Mouse (Mus musculus) heart, adult 9 months (tissue): ENCODE measurements around the gene H2-Ab1.

Experiments
- DNase-seq, 2 experiments: peaks; one replicate each; pipeline ENCODE4 v3.0.0; 2022; ENCODE audit warnings: low spot score in 2 of 2

Gene H2-Ab1

DNA sequence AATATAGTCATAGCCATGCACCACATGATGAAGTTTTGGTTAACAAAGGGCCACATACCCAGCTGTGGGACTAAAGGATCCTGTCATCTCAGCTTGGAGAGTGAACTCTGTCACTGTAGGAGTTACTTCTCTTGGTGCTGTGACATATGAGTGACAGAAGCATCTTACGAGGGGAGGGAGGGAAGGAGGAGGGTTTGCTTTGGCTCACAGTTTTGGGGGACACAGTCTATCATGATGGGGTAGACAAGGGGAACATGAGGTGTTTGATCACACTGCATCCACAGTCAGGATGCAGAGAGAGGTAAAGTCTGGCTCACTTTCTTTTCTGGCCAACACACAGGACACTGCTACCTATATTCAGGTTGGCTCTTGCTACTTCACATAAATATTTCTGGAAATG is 24.3 kb downstream of the H2-Ab1 start:
- DNase-seq: no peak

- no peak for DNase-seq
Observed at GRCm38 (mm10) chr17:34285371-34285770, 27.9 kb downstream of the H2-Ab1 start.

- DNase-seq: no peak
Observed at GRCm38 (mm10) chr17:34285848-34286247, 28.4 kb downstream of the H2-Ab1 start.

DNA sequence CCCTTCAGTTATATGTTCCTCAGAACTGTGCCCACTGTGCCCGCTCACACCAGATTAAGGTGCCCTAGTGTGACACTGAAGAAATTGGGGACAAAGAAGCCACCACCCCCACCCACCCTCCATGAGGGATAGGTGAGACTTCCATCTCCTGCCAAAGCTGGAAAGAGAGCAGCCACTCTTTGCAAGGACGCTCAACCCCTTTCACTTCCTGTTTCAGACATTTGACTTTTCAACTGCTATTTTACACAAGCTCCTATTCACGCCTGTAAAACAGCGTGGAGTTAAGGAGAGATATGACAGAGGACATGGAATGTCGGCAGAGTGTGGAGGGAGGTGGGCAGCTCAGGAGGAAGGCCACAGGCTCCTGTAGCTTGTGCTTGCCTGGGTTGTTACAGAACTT is 29.0 kb downstream of the H2-Ab1 start:
- no peak for DNase-seq

GRCm38 (mm10) chr17:34286999-34287398 is 29.5 kb downstream of the H2-Ab1 start:
- no peak for DNase-seq

GRCm38 (mm10) chr17:34287648-34288047 is 30.2 kb downstream of the H2-Ab1 start, which contains the start of gene H2-Aa:
H2-Aa (minus strand) TSS chr17:34287823.
- DNase-seq: peak; percentile 86 to 91

- DNase-seq: no peak
Observed at GRCm38 (mm10) chr17:34288131-34288530, 30.6 kb downstream of the H2-Ab1 start.

- DNase-seq: peak; percentile 61 to 64
Observed at GRCm38 (mm10) chr17:34291609-34292008, 34.1 kb downstream of the H2-Ab1 start.

- no peak for DNase-seq
Observed at GRCm38 (mm10) chr17:34292570-34292969, 35.1 kb downstream of the H2-Ab1 start.

- DNase-seq: peak in 1 of 2 experiments; percentile 29
Observed at GRCm38 (mm10) chr17:34293533-34293932, 36.0 kb downstream of the H2-Ab1 start.

GRCm38 (mm10) chr17:34294249-34294648 is 36.8 kb downstream of the H2-Ab1 start:
- DNase-seq: no peak

GRCm38 (mm10) chr17:34295307-34295706 is 37.8 kb downstream of the H2-Ab1 start:
- no peak for DNase-seq

DNA sequence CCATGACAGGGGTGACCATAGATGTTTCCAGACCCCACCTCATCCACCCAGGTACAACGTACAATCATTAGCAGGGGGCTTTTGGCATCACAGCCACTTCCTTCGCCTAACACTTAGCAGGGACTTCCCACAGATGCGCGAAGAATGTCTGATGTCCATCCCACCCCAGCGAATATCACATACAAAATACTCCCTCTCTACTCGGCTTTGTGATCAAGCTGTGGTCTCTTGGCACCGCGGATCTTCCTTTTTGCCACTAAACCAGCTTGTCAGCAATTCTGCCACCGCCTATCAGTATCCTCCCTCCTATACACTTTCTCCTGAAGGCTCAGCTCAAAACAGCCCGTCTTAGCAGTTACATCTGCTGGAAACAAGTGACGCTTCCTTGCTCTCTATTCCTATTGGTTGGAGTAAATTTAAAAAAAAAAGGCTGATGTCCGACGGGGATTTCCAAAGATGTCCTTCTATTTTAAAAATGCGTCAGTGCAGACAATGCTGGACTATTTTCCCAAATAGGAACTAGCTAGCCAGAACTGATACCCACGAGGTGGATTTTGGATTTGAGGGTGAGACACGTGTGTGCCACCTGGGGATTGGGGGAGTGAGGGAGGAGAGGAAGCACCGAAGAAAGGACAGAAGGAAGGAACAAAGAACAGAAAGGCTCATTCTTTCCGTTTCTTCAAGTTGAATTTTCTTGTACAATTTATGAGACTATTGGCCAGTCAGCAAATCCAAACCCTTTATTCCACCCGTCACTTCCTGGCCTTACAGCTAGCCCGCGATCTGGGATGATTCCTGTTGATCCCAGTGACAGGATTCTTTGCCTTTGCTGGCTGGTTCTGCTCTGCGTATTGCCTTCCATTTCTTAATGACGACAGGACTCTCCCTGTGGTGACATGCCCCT is 38.7 kb downstream of the H2-Ab1 start:
- DNase-seq: peak; percentile 85

GRCm38 (mm10) chr17:34299356-34299755 is 41.9 kb downstream of the H2-Ab1 start:
- no peak for DNase-seq

DNA sequence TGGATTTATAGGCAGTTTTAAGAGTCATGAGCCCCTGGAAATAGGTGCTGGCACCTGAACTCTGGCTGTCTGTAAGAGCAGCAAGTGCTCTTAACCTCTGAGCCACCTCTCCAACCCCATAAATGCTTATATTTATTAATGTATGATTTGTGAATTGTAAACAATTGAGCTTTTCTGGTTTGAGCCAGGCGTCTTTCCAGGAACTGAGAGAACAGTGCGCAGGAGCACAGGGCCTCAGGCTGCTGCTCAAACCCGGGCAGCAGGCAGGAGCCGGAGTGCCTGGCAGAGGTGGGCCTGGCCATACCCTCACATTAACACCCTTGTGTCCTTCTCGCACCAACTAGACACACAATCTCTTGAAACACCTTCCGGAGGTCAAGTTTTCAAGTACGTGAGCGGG is 42.6 kb downstream of the H2-Ab1 start:
- no peak for DNase-seq

DNA sequence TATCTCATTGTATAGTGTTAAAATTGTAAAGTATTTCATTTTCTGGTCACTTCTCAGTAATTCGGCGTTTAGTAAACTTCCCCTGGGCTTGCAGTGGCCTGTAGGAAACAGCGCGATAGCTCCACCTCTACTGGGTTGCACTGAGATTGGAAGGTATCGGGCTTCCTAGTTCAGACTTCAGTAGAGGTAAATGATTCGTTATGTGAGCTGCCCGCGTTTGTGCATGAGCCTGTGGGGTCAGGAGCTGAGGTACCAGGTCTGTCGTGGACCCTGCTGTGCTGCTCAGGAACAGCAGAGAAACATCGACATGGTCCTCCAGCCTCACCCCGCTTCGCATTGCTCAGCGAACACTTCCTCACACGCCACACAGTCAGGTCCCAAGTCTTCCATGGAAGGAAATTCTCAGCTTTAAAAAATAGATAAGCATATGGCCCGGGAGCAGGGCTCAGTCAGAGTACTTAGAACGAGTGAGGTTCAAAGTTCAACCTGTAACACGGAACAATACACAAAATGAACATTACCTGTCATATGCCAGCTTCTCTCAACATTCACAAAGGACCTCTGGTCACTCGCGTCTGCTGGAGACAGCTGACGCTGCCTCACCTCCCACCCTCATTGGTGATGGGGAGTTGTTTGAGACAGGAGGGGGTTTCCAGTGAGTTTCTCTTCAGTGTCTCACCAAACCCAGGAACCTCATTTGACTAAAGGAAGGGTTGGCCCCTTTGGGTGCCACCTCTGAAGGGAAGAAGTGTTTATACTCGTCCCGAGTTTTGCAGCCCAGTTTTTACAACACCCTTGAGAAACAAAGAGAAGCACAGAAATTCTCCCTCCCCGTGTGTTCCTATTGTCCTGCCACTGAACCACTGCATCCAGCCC is 43.4 kb downstream of the H2-Ab1 start:
- peak in 1 of 2 experiments; percentile 32 for DNase-seq

DNA sequence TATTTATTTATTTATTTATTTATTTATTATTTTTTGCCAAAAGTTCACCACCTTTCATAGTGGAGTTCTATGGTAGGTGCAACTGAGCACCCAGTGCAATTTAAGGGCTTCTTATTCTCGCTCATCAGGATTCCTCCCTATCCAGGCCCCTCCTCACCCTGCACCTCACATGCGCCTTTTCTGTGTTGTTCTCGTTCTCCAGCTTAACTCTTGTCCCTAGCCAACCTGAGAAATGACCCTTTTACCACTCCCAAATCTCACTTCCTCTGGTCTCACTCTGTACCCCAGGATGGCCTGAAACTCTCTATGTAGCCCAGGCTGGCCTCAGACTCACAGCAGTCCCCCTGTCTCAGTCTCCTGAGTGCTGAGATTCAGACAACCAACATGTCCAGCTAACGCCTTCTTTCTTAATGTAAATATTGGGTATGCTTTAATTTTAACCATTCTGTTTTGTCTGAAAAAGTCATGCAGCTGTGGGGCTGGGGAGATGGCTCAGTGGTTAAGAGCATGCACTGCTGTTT is 44.2 kb downstream of the H2-Ab1 start:
- DNase-seq: no peak

DNA sequence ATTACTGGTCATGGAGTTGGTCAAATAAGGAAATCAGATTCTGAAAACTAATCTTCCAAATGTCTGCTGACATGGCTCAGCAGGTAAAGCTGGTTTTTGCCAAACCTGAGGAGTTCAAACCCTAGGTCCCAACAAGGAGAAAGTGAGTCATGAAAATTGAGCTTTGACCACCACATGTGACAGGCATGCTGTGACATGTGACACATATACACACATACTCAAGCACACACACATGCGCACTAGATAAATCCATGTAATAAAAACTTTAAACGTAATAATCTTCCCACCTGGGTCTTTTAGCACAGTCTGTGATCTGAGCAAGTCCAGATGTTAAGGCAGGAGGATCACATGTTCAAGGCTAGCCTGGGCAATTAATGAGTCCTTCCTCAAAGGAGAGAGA is 46.3 kb downstream of the H2-Ab1 start:
- no peak for DNase-seq

- DNase-seq: peak; percentile 78 to 82
Observed at GRCm38 (mm10) chr17:34304751-34305150, 47.3 kb downstream of the H2-Ab1 start.

DNA sequence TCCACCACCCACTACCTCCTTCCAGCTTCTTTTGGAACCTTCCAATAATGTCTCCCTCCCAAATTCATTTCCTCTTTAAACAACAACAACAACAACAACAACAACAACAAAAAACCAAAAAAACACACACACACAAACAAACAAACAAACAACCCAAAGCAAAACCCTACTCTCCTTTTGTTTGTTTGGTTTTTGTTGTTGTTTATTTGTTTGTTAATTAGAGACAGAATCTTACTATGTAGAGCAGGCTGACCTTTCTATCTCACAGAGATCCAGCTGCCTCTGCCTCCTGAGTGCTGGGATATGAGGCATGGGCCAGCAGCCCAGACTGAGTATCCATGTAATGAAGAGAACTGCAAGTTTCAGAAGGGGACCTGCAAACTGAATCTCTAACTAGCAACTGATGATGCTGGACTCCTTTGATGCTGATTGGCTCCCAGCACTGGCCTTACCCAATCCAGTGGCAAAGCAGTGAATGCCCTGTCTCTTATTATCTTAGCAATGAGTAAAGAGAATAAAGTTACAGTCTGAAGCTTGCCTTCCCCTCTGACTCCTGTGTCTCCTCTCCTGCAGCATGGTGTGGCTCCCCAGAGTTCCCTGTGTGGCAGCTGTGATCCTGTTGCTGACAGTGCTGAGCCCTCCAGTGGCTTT is 48.0 kb downstream of the H2-Ab1 start, which contains the start of gene H2-Eb1:
TSS of gene H2-Eb1 (plus strand) at position 488 of the 651 bp plus-strand sequence.
- peak; percentile 77 to 87 for DNase-seq

DNA sequence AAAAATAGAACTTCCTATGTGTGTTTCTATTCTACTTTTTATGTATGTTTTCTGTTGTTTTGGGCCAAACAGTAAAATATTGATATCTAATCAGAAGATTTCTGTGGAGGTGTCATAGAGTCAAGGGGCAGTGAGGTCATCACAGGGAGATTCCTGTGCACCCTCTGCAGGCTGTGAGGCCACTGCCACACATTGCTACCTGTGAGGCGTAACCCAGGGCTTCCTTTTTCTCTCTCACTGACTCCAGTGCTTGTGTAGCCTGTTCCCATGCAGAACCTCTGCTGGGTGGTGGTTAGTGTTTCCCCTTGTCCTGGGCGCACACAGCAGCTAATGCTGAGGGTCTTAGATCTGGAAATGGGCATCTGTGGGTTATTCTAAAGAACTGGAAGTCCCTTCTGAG is 48.9 kb downstream of the H2-Ab1 start:
- no peak for DNase-seq

- DNase-seq: no peak
Observed at GRCm38 (mm10) chr17:34307216-34307615, 49.7 kb downstream of the H2-Ab1 start.
